Mouse (Mus musculus) thymus, postnatal 14 days (tissue): ENCODE measurements around the gene Smarca4.

ENCODE experiments used
- DNase-seq: peaks from one replicate; pipeline ENCODE4 v3.0.0; 2021

The Smarca4 gene

GRCm38 (mm10) chr9:21725224-21726121 lies 109.5 kb downstream of the Smarca4 start:
- no peak for DNase-seq

- DNase-seq: no peak
Measured at GRCm38 (mm10) chr9:21726218-21726975, 110.4 kb downstream of the Smarca4 start.

GRCm38 (mm10) chr9:21728261-21728832 lies 112.4 kb downstream of the Smarca4 start:
- no peak for DNase-seq

- no peak for DNase-seq
Measured at GRCm38 (mm10) chr9:21729264-21729663, 113.3 kb downstream of the Smarca4 start.

- DNase-seq: no peak
Measured at GRCm38 (mm10) chr9:21732288-21732687, 116.3 kb downstream of the Smarca4 start.

GRCm38 (mm10) chr9:21733446-21733845 lies 117.5 kb downstream of the Smarca4 start:
- DNase-seq: no peak

GRCm38 (mm10) chr9:21733989-21734388 lies 118.0 kb downstream of the Smarca4 start:
- DNase-seq: no peak

- no peak for DNase-seq
Measured at GRCm38 (mm10) chr9:21735126-21735525, 119.2 kb downstream of the Smarca4 start.

GRCm38 (mm10) chr9:21736580-21736979 lies 120.6 kb downstream of the Smarca4 start:
- DNase-seq: no peak

- DNase-seq: no peak
Measured at GRCm38 (mm10) chr9:21737188-21737587, 121.2 kb downstream of the Smarca4 start.

GRCm38 (mm10) chr9:21738776-21739175 lies 122.8 kb downstream of the Smarca4 start:
- no peak for DNase-seq

- no peak for DNase-seq
Measured at GRCm38 (mm10) chr9:21740427-21740826, 124.5 kb downstream of the Smarca4 start.

- DNase-seq: no peak
Measured at GRCm38 (mm10) chr9:21741514-21741913, 125.5 kb downstream of the Smarca4 start.

GRCm38 (mm10) chr9:21747238-21747774 lies 131.3 kb downstream of the Smarca4 start:
- DNase-seq: no peak

GRCm38 (mm10) chr9:21748033-21748432 lies 132.1 kb downstream of the Smarca4 start:
- no peak for DNase-seq

GRCm38 (mm10) chr9:21748491-21748890 lies 132.5 kb downstream of the Smarca4 start:
- no peak for DNase-seq

GRCm38 (mm10) chr9:21749382-21750118 lies 133.6 kb downstream of the Smarca4 start:
- DNase-seq: no peak

GRCm38 (mm10) chr9:21750370-21750769 lies 134.4 kb downstream of the Smarca4 start:
- DNase-seq: no peak

- no peak for DNase-seq
Measured at GRCm38 (mm10) chr9:21751347-21751746, 135.4 kb downstream of the Smarca4 start.

- no peak for DNase-seq
Measured at GRCm38 (mm10) chr9:21752252-21752792, 136.4 kb downstream of the Smarca4 start.
